Mouse (Mus musculus) v-Abl transformed pro-B cells (cell line): ENCODE measurements around the gene Sorcs2.

Experiments used
- in situ Hi-C, 2 experiments: fragments of 400-800 bp; cut with MboI; formaldehyde crosslinking; loops; one replicate each; pipeline ENCODE4 v1.15.1; 2025; ENCODE audit not compliant: unreplicated experiment in 2 of 2

The Sorcs2 gene

GRCm38 (mm10) chr5:36199519-36199918, 198.4 kb downstream of the Sorcs2 start:
- in situ Hi-C loops, result no loop called here

GRCm38 (mm10) chr5:36195436-36195835, 202.5 kb downstream of the Sorcs2 start:
- in situ Hi-C loops, result no loop called here

GRCm38 (mm10) chr5:36194631-36195030, 203.3 kb downstream of the Sorcs2 start:
- in situ Hi-C loops, result no loop called here

DNA sequence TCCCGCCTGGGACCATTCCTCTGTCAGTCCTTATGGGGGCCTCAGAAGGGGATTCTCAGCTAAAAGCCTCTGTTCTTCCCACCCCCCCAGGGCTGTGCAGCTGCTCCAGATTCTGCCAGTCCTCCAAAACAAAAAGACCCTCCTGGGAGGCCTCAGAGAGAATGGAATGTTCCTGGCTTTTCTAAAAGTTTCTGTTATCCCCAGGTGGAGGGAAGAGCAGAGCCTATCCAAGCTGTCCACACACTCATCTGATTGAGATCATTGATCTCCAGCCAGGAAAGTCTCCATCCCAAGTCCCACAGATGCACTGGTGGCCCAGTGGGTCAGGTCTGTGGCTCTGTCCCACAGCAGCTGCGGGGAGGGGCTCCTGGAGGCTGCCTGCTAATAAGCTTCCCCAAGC, 205.3 kb downstream of the Sorcs2 start:
- in situ Hi-C loops, result no loop called here

GRCm38 (mm10) chr5:36191876-36192275, 206.1 kb downstream of the Sorcs2 start:
- in situ Hi-C loops, result no loop called here

DNA sequence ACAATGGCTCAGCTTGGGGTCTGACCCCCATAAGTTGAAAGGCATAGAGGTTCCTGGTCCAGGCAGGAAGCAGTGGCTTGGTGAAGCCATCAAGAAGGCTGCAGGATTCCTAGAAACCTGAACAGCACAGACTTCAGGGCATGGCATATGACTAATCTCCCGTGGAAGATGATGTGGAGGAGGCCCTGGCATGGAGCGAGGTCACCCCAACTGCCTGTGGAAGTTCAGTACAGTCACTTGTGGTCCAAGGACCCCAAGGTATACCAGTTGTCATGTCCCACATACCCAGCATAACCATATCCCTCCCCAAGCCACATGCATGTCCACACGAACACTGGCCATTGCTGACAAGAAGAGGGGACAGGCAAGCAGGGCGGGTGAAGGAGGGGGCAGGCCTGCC, 206.7 kb downstream of the Sorcs2 start:
- in situ Hi-C loops, result no loop called here

- in situ Hi-C loops, result no loop called here
Observed at GRCm38 (mm10) chr5:36188310-36188709, 209.6 kb downstream of the Sorcs2 start.

DNA sequence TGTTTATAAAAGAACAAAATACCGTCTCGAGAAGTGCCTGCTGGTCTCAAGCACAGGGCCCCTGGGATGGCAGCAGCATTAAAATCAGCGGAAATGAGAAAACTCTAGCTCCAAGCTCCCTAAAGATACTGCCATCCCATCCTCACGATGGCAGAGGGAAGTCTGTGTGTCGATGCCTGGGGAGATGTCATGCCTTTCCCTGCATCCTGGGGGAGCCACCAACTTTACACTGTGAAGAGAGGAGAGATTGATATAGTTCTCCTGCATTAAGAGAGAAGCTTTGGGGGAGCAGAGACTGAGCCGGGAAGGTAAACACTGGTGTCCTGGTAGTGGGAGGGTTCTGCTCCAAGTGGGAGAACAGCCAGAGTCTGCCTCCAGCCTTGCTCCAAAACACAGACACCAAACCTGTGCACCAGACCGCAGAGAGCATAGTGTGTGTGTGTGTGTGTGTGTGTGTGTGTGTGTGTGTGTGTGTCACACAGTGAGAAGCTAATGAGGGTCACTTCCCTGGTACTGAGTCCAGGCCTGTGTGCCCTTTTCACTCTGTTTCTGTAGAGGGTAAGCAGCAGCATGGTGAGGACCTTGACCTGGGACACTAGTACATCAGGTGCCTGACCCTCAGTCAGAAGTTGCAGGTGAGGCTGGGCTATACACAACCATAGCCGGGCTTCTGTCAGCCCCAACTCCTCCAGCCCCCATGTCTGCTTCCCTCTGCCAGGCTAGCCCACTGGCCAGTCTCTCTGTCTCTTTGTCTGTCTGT, 211.5 kb downstream of the Sorcs2 start:
- in situ Hi-C loops, result no loop called here

DNA sequence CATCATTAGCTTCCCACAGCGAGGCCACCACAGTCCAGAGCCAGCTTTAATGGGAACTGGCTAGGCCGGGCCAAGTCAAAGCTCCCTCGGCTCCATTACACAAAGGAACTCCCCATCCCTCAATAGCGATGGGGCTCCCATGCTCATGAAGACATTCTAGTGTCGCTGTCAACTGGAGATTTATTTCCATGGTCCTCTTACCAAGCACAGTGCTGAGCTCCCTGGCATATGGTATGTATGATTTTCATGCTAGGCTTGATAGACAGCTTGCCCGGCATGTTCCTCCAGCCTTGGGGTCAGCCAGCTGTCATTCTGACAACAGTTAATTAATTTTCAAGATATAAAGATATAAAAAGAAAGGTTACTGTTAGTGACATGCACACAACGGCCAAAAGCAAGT, 215.6 kb downstream of the Sorcs2 start:
- in situ Hi-C loops, result no loop called here

DNA sequence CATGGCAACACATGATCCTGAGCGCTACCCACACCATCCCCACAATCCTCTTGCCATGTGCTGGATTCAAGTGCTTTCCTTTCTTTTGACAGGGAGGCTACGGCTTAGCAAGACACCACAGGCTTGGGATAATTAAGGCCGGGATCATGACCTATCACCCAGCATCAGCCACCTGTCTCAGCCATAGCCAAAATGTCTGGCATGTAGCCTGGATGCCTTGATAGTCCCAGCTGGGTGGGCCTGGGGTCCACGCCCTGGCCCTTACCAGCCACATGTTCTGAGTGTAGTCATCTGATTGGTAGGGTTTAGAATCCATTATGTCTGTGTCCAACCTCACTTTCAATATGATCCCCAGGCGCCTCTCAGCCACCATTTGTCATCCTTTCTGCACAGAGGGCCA, 218.2 kb downstream of the Sorcs2 start:
- in situ Hi-C loops, result no loop called here

DNA sequence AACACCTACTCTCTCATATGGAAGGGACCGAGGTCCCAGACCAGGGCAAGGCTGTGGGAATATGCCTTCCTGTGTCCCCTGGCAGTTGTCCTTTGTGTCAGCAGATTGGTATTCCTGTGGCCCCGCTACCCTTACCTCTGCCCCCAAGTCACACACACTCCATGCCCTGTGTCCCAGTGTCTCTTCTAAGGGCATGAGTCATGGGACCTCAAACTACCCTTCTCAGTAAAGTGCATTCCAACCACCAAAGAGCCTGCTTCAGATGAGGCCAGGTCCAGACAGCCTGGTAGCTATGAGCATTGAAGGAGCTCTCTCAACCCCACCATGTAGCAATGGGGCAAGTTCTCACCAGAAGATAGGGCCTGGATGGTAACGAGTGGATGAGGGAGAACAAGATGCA, 219.2 kb downstream of the Sorcs2 start:
- in situ Hi-C loops, result no loop called here

- in situ Hi-C loops, result no loop called here
Observed at GRCm38 (mm10) chr5:36178215-36178614, 219.7 kb downstream of the Sorcs2 start.

- in situ Hi-C loops, result no loop called here
Observed at GRCm38 (mm10) chr5:36176873-36177272, 221.1 kb downstream of the Sorcs2 start.

DNA sequence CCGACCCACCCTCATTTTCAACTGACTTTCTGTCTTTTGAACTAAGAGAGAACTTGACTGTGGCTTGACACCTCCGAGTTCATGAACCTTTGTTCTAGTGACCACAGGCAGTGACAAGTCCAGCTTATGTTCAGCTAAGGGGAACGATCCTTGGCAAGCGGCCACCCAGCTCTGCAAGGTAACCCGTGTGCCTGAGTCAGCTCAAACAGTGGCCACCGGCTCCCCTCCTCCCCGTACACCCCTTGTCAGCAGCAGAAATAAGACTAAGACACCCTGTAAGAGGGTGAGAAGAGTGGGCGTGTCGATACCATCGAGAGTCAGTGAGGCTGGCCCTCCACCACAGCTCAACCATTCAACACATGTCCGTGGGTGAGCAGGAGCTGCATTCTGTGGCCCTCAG, 221.5 kb downstream of the Sorcs2 start:
- in situ Hi-C loops, result no loop called here

DNA sequence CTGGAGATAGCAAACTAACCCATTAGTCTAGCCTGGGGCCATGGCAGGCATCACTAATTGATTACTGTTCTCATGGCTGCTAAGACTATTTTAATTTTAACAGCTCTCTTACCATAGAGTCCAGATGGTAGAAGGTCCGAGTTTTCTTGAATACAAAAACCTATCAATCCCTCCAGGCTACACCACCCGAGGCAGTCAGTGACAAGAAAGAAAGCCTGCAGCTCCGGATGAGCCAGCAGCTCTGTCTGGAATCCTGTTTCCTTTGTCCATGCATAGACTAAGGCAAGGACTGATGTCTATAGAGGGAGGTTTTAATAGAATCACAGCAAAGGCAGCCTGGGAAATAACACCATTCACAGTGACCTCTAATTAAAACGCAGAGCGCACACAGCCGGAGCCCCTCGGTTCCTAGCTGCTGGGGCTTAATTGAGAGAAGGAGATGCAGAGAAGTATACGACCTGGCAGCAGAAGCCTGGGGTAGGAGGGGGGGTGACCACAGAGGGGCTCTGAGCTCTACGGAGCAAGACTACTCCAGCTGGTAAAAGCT, 223.3 kb downstream of the Sorcs2 start:
- in situ Hi-C loops, result no loop called here

DNA sequence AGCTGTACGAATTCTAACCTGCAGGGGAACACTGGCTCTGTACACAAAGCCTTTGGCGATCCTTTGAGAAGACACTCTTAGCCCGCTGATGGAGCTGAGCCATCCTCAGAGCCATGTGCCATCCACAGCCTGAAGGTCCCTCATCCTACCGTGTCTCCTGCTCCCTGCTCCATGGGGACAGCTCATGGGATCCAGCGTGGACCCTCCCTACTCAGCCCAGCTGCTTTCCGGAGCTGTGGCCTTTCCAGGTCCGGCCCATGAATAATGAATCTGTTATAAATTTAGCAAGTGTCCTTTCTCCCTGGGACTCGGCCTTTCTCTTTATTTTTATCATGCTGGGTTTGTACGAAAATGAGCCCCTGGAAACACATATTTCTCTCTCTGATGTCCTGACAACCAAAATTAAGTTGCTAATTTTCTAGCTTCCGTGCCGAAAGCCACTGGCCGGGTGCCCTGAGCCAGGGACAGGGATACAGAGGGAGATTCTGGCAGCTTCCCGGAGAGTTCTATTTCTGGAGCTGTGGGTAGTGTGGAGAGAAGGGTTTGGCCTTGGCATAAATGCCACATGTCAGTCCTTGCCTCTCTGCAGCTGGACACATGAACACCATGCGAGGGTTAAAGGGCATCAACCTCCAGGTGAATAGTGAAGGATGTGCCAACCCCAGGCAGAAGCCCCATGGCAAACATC, 228.8 kb downstream of the Sorcs2 start:
- in situ Hi-C loops, result no loop called here

GRCm38 (mm10) chr5:36166346-36167013, 231.5 kb downstream of the Sorcs2 start:
- in situ Hi-C loops, result no loop called here

DNA sequence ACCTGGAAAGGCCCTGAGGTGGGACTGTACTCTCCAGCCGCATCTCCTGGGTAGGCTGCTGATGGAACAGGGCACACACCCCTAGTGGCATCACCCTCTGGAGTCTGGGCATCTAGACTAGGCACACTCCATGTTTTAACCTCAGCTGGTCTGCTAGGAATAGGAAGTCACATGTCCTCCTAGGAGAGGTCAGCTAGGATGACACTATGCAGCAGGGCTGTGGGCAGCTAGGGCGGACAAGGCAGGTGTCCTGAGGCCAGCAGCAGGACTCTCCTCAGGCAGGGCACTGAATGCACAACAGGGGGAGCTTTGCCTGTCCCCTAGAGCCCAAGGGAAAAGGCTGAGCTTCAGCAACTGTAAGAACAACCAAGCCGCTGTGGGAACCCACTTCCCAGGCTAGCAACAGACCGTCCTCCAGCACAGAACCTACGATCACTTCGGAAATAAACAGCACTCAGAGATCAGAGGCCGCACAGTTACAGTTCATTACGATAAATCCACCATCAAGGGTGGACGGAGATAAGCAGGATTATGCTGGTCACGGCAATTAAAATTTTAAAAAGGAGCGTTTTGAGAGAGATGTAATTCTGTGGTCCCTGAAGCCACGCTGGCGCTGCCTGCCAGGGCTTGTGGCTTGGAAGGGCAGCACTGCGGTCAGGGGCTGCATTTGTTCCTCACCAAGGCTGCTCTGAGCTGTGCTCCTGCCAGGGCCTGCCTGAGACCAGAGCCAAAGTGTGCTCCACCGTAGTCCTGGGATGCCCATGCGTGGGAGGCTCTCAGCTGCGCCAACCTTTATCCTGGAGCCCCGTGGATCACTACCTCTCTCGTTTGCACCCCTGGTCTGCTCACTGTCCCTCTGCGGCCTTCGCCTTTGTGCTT, 232.3 kb downstream of the Sorcs2 start:
- in situ Hi-C loops, result no loop called here

GRCm38 (mm10) chr5:36154879-36155485, 243.0 kb downstream of the Sorcs2 start:
- in situ Hi-C loops, result loop anchor here in 1 of 2 experiments (5.0 kb wide), 1 partner anchor 52 kb away; no protein-coding TSS in a partner anchor

- in situ Hi-C loops, result no loop called here
Observed at GRCm38 (mm10) chr5:36153261-36153660, 244.7 kb downstream of the Sorcs2 start.
